Mouse (Mus musculus) gastrocnemius, adult 8-10 months (tissue): Measurements from ENCODE around the gene Cdk20. TPM values are rescaled to one million over a fixed set of nuclear protein-coding genes. Genes with fewer than 3 reads are reported as not detected.

Experiments
- DNase-seq, 2 experiments: peaks; one replicate each; pipeline ENCODE4 v3.0.0; 2022; ENCODE audit warnings: low spot score in 2 of 2
- total RNA-seq, 4 experiments: library from RNA; stranded (reverse); gene quantifications; 2 replicates each; pipeline ENCODE4 v1.2.4; 2022

Cdk20 gene
- total RNA-seq = 1 to 10 TPM; 2.5 to 3.8 (median 2.9) TPM

DNA sequence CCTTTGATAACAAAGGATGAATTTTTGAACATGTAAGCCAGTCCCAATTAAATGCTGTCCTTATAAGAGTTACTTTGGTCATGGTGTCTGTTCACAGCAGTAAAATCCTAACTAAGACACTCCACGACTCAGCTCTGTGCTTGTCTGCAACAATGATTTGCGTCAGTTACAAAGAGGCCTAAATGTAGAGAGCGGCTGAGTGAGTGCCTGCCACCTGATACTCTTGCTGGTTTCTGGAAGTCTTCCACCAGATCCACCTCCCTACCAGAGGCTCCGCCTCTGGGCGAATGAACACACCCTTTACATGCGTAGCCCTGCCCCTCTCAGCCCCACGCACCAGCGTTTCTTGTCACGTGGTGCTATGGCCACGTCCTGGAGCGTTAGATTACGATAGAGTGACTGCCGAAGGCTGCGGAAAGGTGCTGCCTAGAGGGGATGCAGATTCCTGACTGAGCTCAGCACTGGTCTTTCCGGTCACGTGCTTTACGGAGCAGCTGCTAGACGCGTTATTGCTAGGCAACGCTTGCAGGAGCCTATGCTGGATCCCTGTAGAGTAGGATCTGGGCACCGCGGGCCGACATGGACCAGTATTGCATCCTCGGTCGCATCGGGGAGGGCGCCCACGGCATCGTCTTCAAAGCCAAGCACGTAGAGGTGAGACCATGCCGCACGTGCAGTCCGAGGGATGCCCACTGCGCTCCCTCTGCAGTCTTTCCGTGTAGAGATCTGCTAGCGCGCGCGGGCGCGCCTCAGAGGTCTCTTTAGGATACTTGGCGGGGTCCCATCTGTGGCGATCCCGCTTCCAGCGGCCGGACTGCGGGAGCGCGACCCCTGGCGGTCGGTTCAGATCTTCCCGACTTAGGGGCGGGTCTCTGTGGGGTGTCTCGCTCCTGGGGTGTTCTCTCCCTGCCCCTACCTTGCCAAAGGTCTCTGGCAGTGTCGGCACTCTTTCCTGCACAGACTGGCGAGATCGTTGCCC is at the start of gene Cdk20:
Gene Cdk20, plus strand, starts transcription at position 298 of the 979 bp plus-strand sequence.
- DNase-seq = peak; percentile 83 to 90

DNA sequence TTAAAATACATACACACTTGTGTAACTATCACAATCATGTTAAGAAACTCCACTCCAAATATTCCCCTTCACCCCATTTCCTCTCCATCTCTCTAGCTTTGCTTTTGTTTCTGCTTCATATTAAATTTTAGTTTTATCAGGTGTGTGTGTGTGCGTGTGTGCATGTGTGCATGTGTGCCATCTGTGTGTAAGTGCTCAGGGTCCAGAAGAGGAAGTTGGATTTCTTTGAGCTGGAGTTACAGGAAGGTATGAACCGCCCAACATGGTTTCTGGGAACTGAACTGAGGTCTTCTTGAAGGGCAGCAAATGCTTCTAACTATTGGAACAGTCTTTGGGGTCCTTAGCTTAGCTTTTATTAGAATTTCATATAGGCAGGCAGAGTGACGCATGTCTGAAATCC is 47.2 kb upstream of the Cdk20 start:
- no peak for DNase-seq

DNA sequence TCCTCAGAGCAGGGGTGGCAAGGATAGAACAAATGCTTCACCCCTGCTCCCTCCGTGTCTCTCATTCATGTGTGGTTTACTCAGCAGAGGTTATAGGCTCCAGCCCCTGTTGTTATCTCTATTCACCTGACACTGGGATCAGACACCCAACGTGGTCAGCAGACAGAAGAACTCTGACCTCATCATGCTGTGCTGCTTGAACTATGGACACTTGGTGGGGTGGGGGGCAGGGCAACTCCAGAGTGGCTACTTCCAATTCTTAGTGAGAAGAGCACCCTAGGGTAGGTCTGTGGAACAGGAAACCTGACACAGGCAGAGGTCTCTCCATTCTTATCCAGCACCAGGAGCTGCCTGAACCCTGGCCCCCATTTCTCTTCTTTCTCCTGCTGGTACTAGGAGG is 46.1 kb upstream of the Cdk20 start:
- no peak for DNase-seq

DNA sequence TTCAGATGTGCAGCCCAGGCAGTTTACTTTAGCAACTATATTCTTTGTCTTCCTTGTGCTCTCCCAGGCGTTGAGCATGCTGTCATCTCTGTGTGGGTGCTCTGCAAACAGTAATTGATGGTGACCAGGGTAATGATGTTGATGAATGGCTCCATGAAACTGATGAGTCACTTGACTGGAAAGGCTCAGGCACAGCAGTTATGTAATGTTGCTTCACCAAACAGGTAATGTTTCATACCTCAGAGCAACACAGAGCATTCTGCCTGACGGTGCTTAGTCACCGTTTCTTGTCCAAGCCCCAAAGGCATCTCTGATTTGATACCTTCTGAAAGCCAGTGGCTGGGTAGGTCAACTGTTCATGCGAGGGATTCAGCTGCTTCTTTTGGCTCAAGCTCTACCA is 43.7 kb upstream of the Cdk20 start:
- no peak for DNase-seq

DNA sequence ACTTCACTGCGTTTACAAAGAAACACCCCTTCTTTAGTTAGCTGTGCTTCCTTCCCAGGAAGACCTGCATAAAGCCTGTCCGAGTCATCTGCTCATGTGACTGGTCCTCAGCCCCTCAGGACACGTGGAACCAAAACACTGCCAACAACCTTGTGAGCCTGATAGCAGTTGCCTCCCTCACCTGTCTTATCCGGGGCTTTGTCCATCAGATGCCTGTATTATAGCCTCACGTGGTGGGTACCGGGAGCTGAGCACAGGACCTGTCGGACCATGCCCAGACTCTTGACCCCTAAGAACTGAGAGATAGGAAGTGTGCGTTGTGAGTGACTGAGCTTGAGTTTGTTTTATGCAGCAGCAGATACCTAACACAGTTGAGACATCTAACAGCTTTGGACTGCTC is 35.1 kb upstream of the Cdk20 start:
- DNase-seq = no peak

DNA sequence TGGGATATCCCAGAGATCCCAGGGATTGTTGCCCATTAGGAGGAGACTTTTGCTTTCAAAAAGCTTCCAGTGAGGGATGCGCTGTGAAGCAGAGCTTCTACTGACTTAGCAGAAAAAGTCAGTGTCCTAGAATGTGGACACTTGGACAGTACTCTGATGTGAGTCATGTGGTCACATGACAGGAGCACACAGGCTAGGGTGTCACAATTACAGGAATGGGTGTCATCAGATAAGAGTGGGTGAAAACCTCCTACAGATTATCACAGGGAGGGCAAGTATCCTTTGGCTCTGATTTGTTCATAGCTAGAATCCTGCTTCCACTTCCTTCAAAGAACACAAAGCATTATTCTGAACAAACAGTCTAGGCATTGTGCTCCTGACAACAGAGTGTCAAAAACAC is 34.0 kb upstream of the Cdk20 start:
- DNase-seq = no peak

DNA sequence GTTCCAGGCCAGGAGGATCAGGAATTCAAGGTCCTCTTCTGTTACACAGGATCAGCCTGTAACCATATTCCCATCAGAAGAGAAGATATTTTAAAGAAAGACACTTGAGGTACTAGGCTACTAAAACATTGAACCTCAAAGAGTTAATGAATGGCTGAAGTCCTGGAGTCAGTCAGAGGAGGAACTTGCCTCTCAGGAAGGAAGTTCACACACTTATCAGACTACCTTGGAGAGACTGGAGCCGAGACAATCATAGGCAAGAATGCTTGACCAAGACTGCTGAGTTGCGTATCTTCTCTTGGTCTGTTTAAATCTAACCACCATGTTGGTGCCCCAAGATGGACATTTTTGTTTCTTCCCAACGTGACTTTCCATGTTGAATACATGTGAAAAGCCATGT is 32.2 kb upstream of the Cdk20 start:
- DNase-seq = no peak

DNA sequence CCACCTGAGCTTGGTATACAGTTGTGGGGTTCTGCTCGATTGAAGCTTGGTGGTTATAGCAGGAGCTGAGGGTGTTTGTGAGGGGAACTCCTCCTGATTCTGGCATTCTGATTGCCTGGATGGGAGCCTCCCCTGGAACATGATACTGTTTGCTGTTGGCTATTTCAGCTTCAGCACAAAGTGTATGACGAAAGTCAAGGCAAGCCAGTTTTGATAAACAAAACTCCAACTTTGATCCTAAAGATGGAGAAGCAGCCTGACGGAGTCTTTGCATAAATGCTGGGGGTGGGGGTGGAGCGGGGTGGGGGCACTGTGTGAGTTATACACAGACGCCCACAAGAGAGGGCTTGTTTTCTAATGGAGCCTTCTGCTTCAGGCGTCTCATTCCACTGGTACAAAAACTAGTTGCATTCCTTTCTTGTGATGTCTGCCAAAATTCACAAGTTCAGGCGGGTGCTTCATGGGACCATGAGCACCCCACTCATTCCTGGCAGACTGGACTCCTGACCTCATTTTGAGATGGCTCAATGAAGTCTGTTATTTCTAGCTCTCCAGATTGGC is 31.2 kb upstream of the Cdk20 start:
- DNase-seq = peak; percentile 22 to 41

DNA sequence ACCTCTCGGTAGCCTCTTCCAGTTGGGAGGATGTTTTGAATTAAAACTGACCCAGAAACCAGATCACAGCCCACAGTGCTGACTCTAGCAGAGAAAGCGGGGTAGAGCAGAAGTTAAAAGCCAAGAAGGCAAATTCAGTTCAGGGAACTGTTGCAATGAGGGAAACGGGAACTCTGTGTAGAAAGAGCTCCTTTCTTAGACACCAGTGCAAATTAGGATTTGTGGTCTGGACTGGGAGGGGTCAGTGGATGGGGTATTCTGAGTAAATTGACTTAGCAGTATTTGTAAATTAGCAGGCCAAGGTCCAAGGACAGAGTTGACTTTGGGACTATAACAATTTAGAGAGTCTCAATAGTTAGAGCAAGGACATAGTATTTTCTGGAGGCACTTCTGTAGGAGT is 30.1 kb upstream of the Cdk20 start:
- no peak for DNase-seq

DNA sequence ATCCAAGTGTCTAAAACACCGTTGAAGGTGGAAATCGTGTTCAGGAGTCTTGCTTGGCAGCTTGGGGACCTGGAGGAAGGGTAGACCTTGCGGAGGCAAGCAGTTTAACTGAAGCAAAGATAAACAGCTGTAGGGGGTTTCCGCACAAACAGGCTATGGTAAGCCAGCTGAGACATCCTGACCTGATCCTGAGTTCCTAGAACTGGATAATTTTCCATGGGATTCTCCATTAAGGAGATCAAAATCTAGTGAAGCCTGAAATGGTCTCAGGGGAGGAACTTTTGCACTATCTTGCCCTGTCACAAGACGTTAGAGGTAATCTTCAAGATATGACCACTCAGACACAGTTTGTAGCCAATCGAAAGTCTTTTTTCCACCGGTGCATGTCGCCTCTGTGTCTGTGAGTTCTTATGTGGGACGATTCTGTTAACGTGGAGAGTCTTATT is 29.6 kb upstream of the Cdk20 start:
- DNase-seq = no peak

DNA sequence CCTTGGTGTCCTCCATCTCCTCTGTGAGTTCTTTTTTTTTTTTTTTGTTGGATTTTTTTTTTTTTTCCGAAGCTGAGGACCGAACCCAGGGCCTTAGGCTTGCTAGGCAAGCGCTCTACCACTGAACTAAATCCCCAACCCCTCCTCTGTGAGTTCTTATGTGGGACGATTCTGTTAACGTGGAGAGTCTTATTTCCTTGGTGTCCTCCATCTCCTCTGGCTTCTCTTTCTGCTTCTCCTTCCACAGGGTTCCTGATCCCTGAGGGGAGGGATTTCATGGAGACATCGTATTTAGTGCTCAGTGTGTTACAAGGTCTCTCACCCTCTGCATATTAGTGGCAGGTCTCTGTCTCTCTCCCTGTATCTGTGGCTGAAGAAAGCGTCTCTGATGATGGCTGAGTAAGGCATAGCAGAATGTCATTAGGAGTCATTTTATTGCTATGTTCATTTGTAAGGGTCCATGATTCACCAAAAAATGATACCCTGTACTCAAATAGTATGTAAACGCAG is 29.1 kb upstream of the Cdk20 start:
- no peak for DNase-seq

DNA sequence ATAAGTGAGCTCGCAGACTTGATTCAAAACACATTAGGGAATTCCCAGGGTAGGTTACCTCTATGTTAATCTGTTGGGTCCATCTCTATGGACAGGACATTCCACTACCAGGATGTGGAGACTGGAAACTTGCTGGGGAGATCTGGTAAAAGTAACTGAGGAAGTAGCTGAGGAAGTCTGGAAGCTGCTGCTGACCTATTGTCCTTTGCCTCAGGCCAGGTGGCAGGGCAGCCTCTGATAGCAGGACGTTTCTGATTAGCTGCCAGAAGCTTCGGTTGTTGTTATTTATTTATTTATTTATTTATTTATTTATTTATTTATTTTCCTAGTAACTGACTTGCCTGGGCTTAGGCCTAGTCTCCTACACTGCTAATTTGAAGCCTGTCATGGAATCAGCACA is 28.6 kb upstream of the Cdk20 start:
- no peak for DNase-seq

DNA sequence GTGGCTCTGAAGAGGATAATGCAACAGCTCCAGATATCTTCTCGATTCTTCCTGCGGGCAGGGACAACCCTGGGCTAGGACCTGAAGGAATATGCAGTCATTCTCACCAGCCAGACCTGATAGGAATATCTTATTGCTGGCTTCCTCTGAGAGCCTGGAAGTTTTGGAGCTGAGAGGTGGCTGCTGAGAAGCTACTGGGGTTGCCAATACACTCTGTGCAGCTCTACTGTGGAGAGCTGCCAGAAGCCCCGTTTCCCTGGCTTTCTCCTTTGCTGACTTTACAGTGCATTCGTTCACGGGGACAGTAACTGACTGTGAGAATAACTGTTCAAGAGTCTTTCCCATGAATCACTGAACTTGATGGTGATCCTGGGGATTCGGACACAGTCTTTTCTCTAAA is 26.6 kb upstream of the Cdk20 start:
- no peak for DNase-seq

DNA sequence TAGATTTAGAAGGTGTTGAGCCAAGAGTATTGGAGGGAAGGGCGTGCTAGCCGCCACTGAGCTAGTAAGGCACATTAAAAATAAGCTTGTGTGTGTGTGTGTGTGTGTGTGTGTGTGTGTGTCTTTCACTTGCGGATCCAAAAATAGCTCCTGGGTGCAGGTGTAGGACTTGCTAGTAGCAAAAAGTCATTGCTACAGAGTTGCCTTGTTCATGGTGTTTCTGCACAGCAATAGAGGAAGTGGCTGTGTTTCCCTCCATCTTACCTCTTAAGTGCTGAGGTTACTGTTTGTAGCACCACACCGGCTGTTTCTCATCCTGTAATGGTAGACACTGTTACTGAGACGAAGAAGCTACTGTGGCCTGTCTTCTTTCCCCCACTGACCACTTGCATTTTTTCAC is 24.1 kb upstream of the Cdk20 start:
- no peak for DNase-seq

DNA sequence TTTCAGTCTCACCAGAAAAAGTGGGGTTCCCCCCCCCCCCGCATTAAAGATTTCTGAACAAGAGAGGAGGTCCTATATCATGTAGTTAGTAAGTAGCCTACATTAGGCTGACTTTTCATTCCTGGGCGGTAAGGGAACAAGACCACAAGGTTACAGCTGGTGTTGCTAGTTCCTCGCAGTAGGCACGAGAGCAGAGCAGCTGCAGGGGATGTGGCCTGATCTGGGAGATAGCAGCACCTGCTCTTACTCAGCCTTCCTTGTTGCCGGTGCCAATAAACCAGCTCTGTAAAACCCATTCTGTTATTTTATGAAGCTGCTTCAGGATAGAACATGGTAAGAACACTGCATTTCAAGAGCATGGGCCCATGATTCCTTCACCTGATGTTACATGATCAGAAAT is 21.5 kb upstream of the Cdk20 start:
- DNase-seq = no peak

DNA sequence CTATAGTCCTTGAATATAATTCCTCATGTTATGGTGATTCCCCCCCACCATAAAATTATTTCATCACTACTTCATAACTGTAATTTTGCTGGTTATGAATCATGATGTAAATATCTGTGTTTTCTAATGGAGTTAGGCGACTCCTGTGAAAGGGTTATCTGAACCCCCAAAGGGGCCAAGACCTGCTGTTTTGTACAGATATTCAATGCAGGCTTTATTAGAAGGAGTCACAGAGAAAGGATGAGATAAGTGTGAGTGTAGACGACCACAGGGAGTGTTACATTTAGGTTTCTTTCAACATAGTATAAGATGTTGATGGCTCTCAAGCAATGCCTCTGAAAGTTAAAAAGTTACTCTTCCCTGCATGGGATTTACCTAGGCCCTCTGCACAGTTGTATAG is 20.8 kb upstream of the Cdk20 start:
- no peak for DNase-seq

DNA sequence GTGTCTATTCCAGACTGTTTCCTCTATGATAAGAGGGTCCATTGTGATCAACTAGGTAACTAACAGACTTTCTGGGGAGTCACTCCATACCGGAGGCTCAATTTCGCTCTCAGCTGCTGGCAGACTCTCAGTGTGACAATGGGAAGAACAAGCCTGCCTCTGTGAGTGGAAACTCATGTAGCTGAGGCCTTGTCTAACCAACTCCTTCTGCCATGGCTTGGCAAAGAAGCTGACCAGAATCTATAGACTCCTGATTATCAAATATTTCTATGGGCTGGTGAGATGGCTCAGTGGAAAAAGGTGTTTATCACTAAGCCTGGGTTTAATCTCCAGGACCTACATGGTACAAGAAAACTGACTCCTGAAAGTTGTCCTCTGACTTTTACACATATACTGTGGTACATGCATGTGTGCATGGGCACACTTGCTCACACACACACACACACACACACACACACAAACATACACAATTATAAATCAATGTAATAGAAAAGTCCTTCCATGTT is 19.3 kb upstream of the Cdk20 start:
- DNase-seq = no peak

DNA sequence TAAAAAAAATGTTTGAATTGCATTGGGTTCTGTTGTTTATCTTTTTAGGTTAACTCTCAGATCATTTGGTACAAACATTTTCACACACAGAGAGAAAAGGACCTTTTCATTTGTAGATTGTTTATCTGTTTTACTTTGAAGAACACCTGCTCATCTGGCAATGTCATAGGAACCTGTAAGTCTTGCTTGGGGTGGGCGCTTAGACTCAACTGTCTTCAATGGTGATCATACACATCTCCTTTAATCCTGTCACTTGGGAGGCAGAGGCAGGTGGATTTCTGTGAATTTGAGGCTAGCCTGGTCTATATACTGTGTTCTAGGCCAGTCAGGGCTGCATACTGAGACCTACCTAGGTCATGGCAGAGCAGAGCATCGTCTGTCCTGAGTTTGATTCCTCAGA is 16.5 kb upstream of the Cdk20 start:
- no peak for DNase-seq

DNA sequence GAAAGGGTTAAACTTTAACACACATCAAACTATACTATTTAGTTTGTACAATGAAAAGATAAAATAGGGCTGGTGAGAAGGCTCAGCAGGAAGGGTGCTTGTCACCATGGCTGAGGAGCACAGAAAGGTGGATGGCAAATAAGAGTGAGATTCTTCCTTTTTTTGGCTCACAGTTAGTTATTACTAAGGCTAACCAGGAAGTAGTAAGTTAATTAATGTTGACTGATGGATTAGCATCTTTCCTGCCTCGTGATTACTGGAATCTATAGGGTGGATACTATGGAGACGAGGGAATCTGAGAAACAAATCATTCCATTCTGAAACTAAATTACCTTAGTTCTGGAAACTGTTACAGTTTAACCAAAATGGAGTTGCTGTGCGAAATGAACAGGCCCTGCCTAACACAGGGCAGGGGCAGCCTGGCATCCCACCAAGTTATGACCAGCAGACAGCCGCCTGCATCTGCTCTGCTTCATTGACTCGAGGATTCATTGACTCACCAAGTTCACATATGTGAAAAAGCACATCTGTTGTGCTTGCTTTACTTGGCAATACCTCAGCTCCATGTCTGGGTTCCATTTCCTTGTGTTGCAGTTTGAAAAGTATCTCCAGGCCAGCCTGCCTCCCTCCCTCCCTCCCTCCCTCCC is 15.0 kb upstream of the Cdk20 start:
- DNase-seq = no peak

DNA sequence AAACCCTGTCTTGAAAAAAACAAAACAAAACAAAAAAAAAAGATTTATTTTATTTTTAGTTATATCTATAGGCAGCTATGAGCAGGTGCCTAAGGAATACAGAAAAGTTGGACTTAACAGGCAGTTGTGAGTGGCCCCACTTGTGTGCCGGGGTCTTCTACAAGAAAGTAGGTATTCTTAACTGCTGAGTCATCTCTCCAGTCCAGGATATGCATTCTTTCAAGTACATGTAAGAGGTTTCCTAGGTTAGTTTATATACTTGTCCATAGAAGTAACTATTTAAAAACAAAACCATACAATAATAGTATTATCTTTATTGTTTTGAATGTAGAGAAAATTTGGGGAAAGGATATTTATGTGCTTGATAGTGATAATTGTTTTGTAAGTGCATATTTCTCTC is 11.3 kb upstream of the Cdk20 start:
- no peak for DNase-seq

DNA sequence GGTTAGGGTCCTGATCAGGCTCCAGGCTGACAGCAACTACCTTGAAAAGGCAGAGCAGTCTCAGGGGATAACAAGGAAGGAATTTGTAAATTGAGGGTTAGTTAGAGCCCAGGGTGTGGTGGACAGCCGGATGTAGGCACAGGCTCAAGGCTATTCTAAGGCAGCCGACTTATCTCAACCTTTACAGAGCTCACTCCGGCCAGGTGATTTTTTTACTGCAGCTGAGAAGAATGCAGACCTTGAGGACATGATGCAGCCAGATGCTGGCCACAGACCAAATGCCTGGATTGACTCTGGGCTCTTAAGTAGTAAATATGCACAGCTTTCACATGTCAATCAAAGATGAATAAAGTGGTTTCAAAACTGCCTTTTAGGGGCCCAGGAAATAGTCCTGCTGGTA is 10.7 kb upstream of the Cdk20 start:
- DNase-seq = no peak

DNA sequence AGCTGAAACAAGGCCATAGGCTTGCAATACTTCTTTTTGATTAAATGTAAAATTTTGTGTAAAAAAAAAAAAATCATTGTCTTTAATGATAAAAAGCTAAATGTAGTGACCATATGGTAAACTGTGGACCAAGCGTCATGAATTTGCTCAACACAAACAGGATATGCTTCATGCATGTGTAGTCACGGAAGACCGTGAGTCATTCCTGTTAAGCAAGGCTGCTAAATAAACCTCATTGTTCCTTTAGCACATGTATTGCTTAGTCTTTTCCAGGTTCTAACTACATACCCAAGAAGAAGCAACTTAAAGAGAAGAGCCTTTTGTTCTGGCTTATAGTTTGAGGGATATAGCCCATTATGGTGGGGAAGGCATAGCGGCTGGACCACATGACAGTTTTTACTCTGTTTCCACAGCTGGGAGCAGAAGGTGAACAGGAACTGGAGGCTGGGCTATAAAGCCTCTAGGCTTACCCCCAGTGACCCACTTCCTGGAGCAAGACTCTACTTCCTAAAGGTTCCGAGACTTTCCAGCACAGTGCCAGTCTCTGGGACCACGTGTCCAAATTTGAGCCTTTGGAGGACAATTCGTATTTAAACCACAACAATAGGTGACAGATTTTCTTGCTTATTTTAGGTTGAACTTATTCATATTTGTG is 10.0 kb upstream of the Cdk20 start:
- DNase-seq = no peak
